Mouse (Mus musculus): ENCODE data around the gene Olfr995. TPM values are rescaled to one million over a fixed set of nuclear protein-coding genes. Genes with fewer than 3 reads are reported as not detected.

The Olfr995 gene
- not detected for polyA plus RNA-seq (2014; fragmentation: Illumina TruSeq; extraction: RNeasy Lipid Tissue Mini Kit (QIAGEN cat#74804); ENCODE audit: low read depth, low replicate concordance)

GRCm38 (mm10) chr2:85443539-85443938 is at the start of gene Olfr995:
Gene Olfr995 (minus strand): TSS chr2:85443639.

GRCm38 (mm10) chr2:85436351-85436750 is 7.1 kb downstream of the Olfr995 start, which contains the start of gene Olfr994:
Gene Olfr994 (minus strand): TSS chr2:85436451.

DNA sequence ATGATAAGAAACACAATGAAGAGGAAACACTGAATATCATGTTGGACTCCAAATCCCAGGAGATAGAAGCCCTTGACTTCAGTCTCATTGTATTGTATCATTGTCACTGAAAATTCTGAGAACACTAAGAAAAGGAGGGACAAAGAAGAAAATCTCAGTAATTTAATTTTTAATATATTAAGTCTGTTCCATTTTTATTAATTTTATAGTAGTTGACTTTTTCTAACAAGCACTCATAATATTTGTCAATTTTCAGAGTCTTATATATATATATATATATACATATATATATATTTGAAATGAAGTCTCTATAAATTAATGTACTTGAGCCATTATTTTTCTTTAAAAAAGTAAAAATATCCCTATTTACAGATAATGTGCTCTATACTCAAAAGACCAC is 28.7 kb downstream of the Olfr995 start, which contains the start of gene Olfr993:
Olfr993 (minus strand) TSS at position 101 of the 400 bp plus-strand sequence.

DNA sequence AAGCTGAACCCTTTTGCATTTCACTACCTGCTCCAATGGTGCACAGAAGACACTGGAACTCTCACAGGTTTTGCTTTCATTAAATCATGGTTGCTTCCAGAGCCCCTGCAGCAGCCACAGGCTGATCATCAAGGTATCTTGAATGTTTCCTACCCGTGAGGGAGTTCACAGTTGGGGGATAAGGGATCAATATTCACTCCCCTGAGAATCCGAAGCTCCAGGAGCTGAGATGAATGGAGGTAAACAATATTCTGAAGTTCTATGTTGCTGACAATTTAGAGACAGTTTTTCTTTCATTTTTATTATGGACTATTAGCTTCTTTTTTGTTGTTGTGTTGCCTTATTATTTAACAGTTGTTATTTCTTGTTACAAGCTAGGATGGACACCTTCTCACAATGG is 34.1 kb downstream of the Olfr995 start, which contains the start of gene Olfr992:
Olfr992 (minus strand) TSS at position 101 of the 400 bp plus-strand sequence.

Other genes with a start within 250 kb of the Olfr995 start
- gene Lrrc55, start 246.4 kb downstream of the Olfr995 start, polyA plus RNA-seq (2014; fragmentation: Illumina TruSeq; extraction: RNeasy Lipid Tissue Mini Kit (QIAGEN cat#74804); ENCODE audit: low read depth, low replicate concordance), result 0.22 TPM
- gene Olfr987, start 104.3 kb downstream of the Olfr995 start, polyA plus RNA-seq (2014; fragmentation: Illumina TruSeq; extraction: RNeasy Lipid Tissue Mini Kit (QIAGEN cat#74804); ENCODE audit: low read depth, low replicate concordance), result not detected
- not detected for gene Olfr988, start 80.4 kb downstream of the Olfr995 start, polyA plus RNA-seq (2014; fragmentation: Illumina TruSeq; extraction: RNeasy Lipid Tissue Mini Kit (QIAGEN cat#74804); ENCODE audit: low read depth, low replicate concordance)
- not detected for gene Olfr992, start 34.2 kb downstream of the Olfr995 start, polyA plus RNA-seq (2014; fragmentation: Illumina TruSeq; extraction: RNeasy Lipid Tissue Mini Kit (QIAGEN cat#74804); ENCODE audit: low read depth, low replicate concordance)
- not detected for gene Olfr993, start 28.8 kb downstream of the Olfr995 start, polyA plus RNA-seq (2014; fragmentation: Illumina TruSeq; extraction: RNeasy Lipid Tissue Mini Kit (QIAGEN cat#74804); ENCODE audit: low read depth, low replicate concordance)
- gene Olfr994, start 7.2 kb downstream of the Olfr995 start, polyA plus RNA-seq (2014; fragmentation: Illumina TruSeq; extraction: RNeasy Lipid Tissue Mini Kit (QIAGEN cat#74804); ENCODE audit: low read depth, low replicate concordance), result not detected
- not detected for gene 4833423E24Rik, start 75.4 kb upstream of the Olfr995 start, polyA plus RNA-seq (2014; fragmentation: Illumina TruSeq; extraction: RNeasy Lipid Tissue Mini Kit (QIAGEN cat#74804); ENCODE audit: low read depth, low replicate concordance)
- not detected for gene Olfr996, start 135.6 kb upstream of the Olfr995 start, polyA plus RNA-seq (2014; fragmentation: Illumina TruSeq; extraction: RNeasy Lipid Tissue Mini Kit (QIAGEN cat#74804); ENCODE audit: low read depth, low replicate concordance)
- gene Olfr998, start 145.3 kb upstream of the Olfr995 start, polyA plus RNA-seq (2014; fragmentation: Illumina TruSeq; extraction: RNeasy Lipid Tissue Mini Kit (QIAGEN cat#74804); ENCODE audit: low read depth, low replicate concordance), result not detected
- gene Olfr1000, start 168.3 kb upstream of the Olfr995 start, polyA plus RNA-seq (2014; fragmentation: Illumina TruSeq; extraction: RNeasy Lipid Tissue Mini Kit (QIAGEN cat#74804); ENCODE audit: low read depth, low replicate concordance), result not detected
- not detected for gene Olfr1002, start 207.1 kb upstream of the Olfr995 start, polyA plus RNA-seq (2014; fragmentation: Illumina TruSeq; extraction: RNeasy Lipid Tissue Mini Kit (QIAGEN cat#74804); ENCODE audit: low read depth, low replicate concordance)
- gene Olfr154, start 220.8 kb upstream of the Olfr995 start, polyA plus RNA-seq (2014; fragmentation: Illumina TruSeq; extraction: RNeasy Lipid Tissue Mini Kit (QIAGEN cat#74804); ENCODE audit: low read depth, low replicate concordance), result not detected
- not detected for gene Olfr1006, start 235.1 kb upstream of the Olfr995 start, polyA plus RNA-seq (2014; fragmentation: Illumina TruSeq; extraction: RNeasy Lipid Tissue Mini Kit (QIAGEN cat#74804); ENCODE audit: low read depth, low replicate concordance)
- not detected for gene Olfr1008, start 245.8 kb upstream of the Olfr995 start, polyA plus RNA-seq (2014; fragmentation: Illumina TruSeq; extraction: RNeasy Lipid Tissue Mini Kit (QIAGEN cat#74804); ENCODE audit: low read depth, low replicate concordance)